Mouse (Mus musculus): ENCODE measurements at regions not wholly inside any gene's neighbourhood (a gene's known extent, or its start where the extent isn't known, plus 50 kb on each side); places are given as distances from the start of the nearest gene placed in this dataset.

DNA sequence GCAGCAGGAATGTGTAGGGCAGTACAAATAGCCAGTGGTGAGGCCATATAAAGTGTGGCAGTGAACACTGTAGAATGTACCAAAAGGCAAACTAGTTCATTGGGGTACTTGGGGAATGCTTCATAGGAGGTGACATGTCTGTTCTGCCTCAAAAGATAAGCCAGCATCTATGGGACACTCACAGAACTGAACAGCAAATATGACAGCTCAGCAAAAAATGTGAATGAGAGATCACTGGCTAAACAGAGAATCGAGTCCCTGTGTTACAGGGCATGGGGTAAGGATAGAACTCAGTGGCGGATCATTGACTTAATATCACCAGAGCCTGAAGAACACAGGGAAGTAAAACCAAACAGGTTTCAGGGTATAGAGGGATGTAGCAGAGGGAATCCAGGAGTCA is 346.1 kb upstream of the Gm765 start:
- no peaks in the 10 kb centered on the region for H3K4me1 ChIP-seq (ENCODE audit: control insufficient read depth, insufficient read depth, insufficient read length)
- DNase-seq (ENCODE audit: low read depth in 1 of 2, low spot score in 2 of 2): no peak
- TF ChIP-seq POLR2A (IDR thresholded peaks at IDR 0.05; ENCODE audit: low read depth, low read length): no peak
- TF ChIP-seq CTCF (IDR thresholded peaks at IDR 0.05; ENCODE audit: extremely low read depth, insufficient read depth, insufficient read length, insufficient replicate concordance): no peak
- WGBS: 94% methylated on average over 2 of the region's 2 CpGs
- no peak overlapping the region for H3K4me3 ChIP-seq (ENCODE audit: extremely low read depth, insufficient read depth, insufficient read length)
- H3K36me3 ChIP-seq (ENCODE audit: control insufficient read depth, insufficient read depth, low read length): no peaks in the 10 kb centered on the region
- H3K27me3 ChIP-seq (ENCODE audit: control insufficient read depth, insufficient read depth, low read length): no peaks in the 10 kb centered on the region
- H3K27ac ChIP-seq (ENCODE audit: insufficient read depth, low read length): no peak overlapping the region

DNA sequence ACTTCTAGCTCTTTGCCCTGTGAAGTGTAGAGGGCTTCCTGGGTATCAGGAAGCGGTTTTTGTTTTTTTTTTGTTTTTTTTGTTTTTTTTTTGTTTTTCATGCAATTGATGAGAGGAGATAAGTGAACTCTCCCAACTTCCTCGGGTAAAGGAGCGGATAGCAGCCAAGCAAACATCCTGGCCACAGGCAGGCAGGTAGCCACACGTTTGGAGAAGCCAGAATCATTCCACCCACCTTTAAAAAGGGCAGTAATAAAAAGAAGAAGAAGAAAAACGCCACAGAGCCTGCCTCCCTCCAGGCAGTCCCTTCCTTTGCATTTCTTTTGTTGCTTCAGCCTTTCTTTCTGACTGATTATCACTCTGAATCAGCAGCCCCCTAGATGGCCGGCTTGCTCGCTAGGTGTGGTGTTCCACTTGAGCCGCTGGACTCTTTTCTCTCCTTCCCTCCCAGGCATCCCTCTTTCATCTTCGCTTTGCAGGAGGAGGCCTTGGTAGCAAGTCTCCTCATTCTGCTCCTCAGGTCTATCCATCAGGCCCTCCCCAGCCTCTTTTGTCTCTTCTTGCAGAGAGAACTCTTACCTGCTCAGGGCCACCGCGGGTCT is 323.9 kb upstream of the Gm765 start:
- Histone ChIP-seq H3K27me3 (ENCODE audit: control insufficient read depth, insufficient read depth, low read length) (no peaks in the 10 kb centered on the region), H3K4me1 (ENCODE audit: control insufficient read depth, insufficient read depth, insufficient read length) (no peaks in the 10 kb centered on the region), H3K4me3 (ENCODE audit: extremely low read depth, insufficient read depth, insufficient read length) (no peak overlapping the region), H3K36me3 (ENCODE audit: control insufficient read depth, insufficient read depth, low read length) (no peaks in the 10 kb centered on the region), H3K27ac (ENCODE audit: insufficient read depth, low read length) (no peak overlapping the region)
- no peak for DNase-seq (ENCODE audit: low read depth in 1 of 2, low spot score in 2 of 2)
- TF ChIP-seq CTCF (IDR thresholded peaks at IDR 0.05; ENCODE audit: extremely low read depth, insufficient read depth, insufficient read length, insufficient replicate concordance) (no peak), POLR2A (IDR thresholded peaks at IDR 0.05; ENCODE audit: low read depth, low read length) (no peak)
- WGBS: 48% methylated on average over 11 of the region's 11 CpGs

DNA sequence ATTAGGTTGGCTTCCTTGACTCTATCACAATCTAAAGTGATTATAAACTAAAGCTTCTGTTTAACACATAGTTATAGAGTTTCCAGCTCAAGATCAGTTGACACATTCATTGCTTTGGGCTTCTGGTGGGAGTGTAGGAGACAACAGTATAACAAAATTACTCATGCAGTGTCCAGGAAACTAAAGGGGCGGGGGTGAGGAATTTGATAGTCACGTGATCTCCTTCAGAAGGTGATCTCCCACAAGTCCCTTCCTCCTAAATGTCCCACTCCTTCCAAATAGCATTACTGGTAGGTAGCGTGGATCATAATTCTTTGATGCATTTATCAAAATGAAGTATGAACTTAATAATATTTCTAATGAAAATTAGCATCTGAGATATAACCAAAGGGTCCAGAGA is 309.3 kb upstream of the Gm765 start:
- Histone ChIP-seq H3K4me1 (ENCODE audit: control insufficient read depth, insufficient read depth, insufficient read length) (no peaks in the 10 kb centered on the region), H3K36me3 (ENCODE audit: control insufficient read depth, insufficient read depth, low read length) (no peaks in the 10 kb centered on the region), H3K27ac (ENCODE audit: insufficient read depth, low read length) (no peak overlapping the region), H3K4me3 (ENCODE audit: extremely low read depth, insufficient read depth, insufficient read length) (no peak overlapping the region), H3K27me3 (ENCODE audit: control insufficient read depth, insufficient read depth, low read length) (no peaks in the 10 kb centered on the region)
- DNase-seq (ENCODE audit: low read depth in 1 of 2, low spot score in 2 of 2): no peak
- 88% methylated on average over 3 of the region's 3 CpGs for WGBS
- no peak for TF ChIP-seq CTCF (IDR thresholded peaks at IDR 0.05; ENCODE audit: extremely low read depth, insufficient read depth, insufficient read length, insufficient replicate concordance)
- TF ChIP-seq POLR2A (IDR thresholded peaks at IDR 0.05; ENCODE audit: low read depth, low read length): no peak

DNA sequence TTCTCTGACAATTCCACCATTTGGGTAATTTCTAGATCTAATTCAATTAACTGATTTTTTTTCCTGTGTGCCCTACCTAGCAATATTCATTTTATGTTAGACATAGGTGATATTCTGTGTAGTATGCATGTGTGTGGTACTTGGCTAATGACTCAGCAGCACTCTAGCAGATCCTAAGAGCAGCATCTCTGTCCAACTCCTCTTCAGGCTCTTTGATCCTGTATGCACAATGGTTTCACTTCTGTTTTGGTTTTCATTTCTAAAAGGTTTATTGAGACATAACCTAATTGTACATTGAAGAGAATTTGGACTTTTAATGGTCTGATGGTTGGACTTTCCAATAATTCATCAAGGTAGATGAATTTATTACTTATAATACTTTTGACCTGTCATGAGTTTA is 308.8 kb upstream of the Gm765 start:
- no peaks in the 10 kb centered on the region for H3K4me1 ChIP-seq (ENCODE audit: control insufficient read depth, insufficient read depth, insufficient read length)
- no peak overlapping the region for H3K27ac ChIP-seq (ENCODE audit: insufficient read depth, low read length)
- H3K27me3 ChIP-seq (ENCODE audit: control insufficient read depth, insufficient read depth, low read length): no peaks in the 10 kb centered on the region
- no peak for DNase-seq (ENCODE audit: low read depth in 1 of 2, low spot score in 2 of 2)
- no peaks in the 10 kb centered on the region for H3K36me3 ChIP-seq (ENCODE audit: control insufficient read depth, insufficient read depth, low read length)
- H3K4me3 ChIP-seq (ENCODE audit: extremely low read depth, insufficient read depth, insufficient read length): no peak overlapping the region
- TF ChIP-seq POLR2A (IDR thresholded peaks at IDR 0.05; ENCODE audit: low read depth, low read length) (no peak), CTCF (IDR thresholded peaks at IDR 0.05; ENCODE audit: extremely low read depth, insufficient read depth, insufficient read length, insufficient replicate concordance) (no peak)

DNA sequence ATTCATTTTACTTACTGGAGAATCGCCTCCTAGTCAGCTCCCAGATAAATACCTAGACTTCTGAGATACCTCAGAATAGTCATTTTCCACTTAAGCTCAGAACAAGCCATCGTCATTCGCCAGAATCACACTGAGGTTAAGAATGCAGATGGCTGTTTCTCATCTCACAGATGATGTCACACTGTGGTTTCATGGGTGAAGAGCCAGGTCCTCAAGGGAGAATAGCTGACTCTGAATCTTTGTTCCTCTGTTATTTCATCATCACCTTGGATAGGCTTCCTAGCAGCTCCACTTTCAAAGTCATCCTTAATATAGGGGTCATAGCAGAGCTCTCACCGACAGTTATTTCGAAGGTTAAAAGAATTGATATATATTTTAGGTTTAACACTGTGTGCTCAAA is 297.8 kb upstream of the Gm765 start:
- DNase-seq (ENCODE audit: low read depth in 1 of 2, low spot score in 2 of 2): no peak
- WGBS: 60% methylated on average over 5 of the region's 5 CpGs
- no peaks in the 10 kb centered on the region for H3K36me3 ChIP-seq (ENCODE audit: control insufficient read depth, insufficient read depth, low read length)
- H3K4me3 ChIP-seq (ENCODE audit: extremely low read depth, insufficient read depth, insufficient read length): no peak overlapping the region
- H3K27me3 ChIP-seq (ENCODE audit: control insufficient read depth, insufficient read depth, low read length): no peaks in the 10 kb centered on the region
- TF ChIP-seq CTCF (IDR thresholded peaks at IDR 0.05; ENCODE audit: extremely low read depth, insufficient read depth, insufficient read length, insufficient replicate concordance) (no peak), POLR2A (IDR thresholded peaks at IDR 0.05; ENCODE audit: low read depth, low read length) (no peak)
- no peaks in the 10 kb centered on the region for H3K4me1 ChIP-seq (ENCODE audit: control insufficient read depth, insufficient read depth, insufficient read length)
- no peak overlapping the region for H3K27ac ChIP-seq (ENCODE audit: insufficient read depth, low read length)

DNA sequence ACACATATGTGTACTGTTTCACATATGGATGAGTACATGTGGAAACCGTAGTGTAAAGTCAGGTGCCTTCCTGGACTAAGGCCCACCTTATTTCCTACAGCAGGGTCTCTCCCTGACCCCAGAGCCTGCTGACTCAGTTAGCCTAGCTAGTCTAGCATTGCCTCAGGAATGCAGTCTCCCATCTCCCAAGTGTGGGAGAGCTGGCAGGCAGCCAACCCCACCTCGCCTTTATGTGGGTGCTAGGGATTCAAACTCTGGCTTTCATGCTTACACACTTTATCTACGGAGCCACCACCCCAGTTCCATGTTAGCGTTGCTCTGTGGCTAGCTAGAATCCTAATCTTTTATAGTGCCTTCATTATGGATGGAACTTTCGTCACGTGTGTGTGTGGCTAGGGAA is 293.3 kb upstream of the Gm765 start:
- TF ChIP-seq CTCF (IDR thresholded peaks at IDR 0.05; ENCODE audit: extremely low read depth, insufficient read depth, insufficient read length, insufficient replicate concordance) (no peak), POLR2A (IDR thresholded peaks at IDR 0.05; ENCODE audit: low read depth, low read length) (no peak)
- H3K4me1 ChIP-seq (ENCODE audit: control insufficient read depth, insufficient read depth, insufficient read length): no peaks in the 10 kb centered on the region
- H3K36me3 ChIP-seq (ENCODE audit: control insufficient read depth, insufficient read depth, low read length): no peaks in the 10 kb centered on the region
- 90% methylated on average over 6 of the region's 6 CpGs for WGBS
- no peaks in the 10 kb centered on the region for H3K27me3 ChIP-seq (ENCODE audit: control insufficient read depth, insufficient read depth, low read length)
- H3K27ac ChIP-seq (ENCODE audit: insufficient read depth, low read length): no peak overlapping the region
- H3K4me3 ChIP-seq (ENCODE audit: extremely low read depth, insufficient read depth, insufficient read length): no peak overlapping the region
- no peak for DNase-seq (ENCODE audit: low read depth in 1 of 2, low spot score in 2 of 2)

DNA sequence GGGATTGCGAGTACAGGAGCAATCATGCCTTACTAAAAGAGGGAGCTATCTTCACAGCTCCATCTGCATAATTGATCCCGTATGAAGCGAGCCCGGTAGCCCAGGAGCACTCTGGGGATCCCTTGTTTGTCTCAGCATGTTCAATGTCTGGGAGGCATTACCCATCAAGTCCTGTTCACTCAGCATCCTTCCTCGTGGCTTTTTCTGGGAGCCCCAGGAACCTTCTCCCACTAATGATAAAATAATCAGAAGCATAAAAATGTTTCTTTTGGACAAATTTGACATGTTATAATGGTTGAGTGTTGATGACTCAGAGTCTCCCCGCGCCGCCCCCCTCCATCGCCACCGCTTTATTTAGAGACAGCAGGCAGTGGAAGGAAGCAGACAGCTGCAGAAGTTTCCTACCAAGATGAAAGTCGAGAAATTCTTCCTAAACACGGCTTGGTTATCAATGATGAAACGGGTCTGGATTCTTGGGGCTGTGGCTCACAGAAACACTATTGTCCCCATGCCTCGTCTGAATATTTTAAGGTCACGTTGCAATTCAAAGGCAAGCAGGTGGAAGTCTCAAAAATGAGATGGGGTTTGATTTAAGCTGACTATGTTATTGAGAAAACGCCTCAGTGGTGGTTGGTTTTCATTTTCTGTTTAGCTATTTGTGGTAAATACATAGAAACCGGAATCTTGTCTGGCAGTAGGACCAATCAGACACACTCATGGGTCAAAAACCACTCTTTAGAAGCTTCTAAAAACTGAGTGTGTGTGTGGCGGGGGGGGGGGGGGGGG is 289.9 kb upstream of the Gm765 start:
- Histone ChIP-seq H3K4me3 (ENCODE audit: extremely low read depth, insufficient read depth, insufficient read length) (peak overlapping the region; percentile 6; the same call in 1 of the 2 replicates), H3K4me1 (ENCODE audit: control insufficient read depth, insufficient read depth, insufficient read length) (0 out of 2 replicates have a peak, but pooled peaks cover 3% of the 10 kb centered on the region)

More for the DNA sequence above, 289.9 kb upstream of the Gm765 start:
- TF ChIP-seq CTCF (IDR thresholded peaks at IDR 0.05; ENCODE audit: extremely low read depth, insufficient read depth, insufficient read length, insufficient replicate concordance) (no peak), POLR2A (IDR thresholded peaks at IDR 0.05; ENCODE audit: low read depth, low read length) (no peak)
- no peak for DNase-seq (ENCODE audit: low read depth in 1 of 2, low spot score in 2 of 2)
- no peaks in the 10 kb centered on the region for H3K36me3 ChIP-seq (ENCODE audit: control insufficient read depth, insufficient read depth, low read length)
- no peaks in the 10 kb centered on the region for H3K27me3 ChIP-seq (ENCODE audit: control insufficient read depth, insufficient read depth, low read length)
- no peak overlapping the region for H3K27ac ChIP-seq (ENCODE audit: insufficient read depth, low read length)
- WGBS: 32% methylated on average over 18 of the region's 18 CpGs
